Mouse (Mus musculus) adrenal gland, postnatal 10 days (tissue): Measurements from ENCODE around the gene Eif4ebp2. TPM values are rescaled to one million over a fixed set of nuclear protein-coding genes. Genes with fewer than 3 reads are reported as not detected.
"Not testable (repeated sequence)": the region's sequence is repeated elsewhere in the genome, so short reads cannot be mapped to it uniquely, and the experiment has no call there.

ENCODE experiments used
- DNase-seq: peaks from one replicate; pipeline ENCODE4 v3.0.0; 2021; ENCODE audit warnings: mixed read lengths
- total RNA-seq, 2 experiments: library from RNA; stranded (reverse); gene quantifications; 2 replicates each; pipeline ENCODE4 v1.2.3; 2021

Gene Eif4ebp2
- total RNA-seq, 2 experiments from 2014 or later, result 116 to 127 TPM

- DNase-seq, result no peak
Observed at GRCm38 (mm10) chr10:61465009-61465408, 12.5 kb upstream of the Eif4ebp2 start.

DNA sequence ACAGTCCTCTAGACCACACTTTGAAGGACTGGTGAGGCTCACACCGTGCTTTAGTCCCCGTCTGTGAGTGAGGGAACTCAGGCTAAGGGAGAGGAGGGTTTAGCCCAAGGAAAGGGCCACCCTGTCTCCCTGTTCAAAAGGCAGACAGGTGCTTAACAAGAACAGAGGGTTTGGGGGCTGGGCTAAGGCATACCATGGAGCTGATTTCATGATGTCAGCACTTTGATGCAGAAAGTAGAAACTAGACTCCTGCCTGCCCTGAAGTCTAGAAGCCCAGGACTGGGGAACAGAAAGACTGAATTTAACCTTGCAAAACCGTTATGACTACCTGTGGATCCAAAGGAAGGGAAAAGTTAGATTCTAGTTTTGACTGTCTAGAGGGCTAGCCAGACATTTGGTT lies 4.7 kb upstream of the Eif4ebp2 start:
- no peak for DNase-seq

GRCm38 (mm10) chr10:61453171-61453570 lies 710 bp upstream of the Eif4ebp2 start:
- DNase-seq, result not testable (repeated sequence)

DNA sequence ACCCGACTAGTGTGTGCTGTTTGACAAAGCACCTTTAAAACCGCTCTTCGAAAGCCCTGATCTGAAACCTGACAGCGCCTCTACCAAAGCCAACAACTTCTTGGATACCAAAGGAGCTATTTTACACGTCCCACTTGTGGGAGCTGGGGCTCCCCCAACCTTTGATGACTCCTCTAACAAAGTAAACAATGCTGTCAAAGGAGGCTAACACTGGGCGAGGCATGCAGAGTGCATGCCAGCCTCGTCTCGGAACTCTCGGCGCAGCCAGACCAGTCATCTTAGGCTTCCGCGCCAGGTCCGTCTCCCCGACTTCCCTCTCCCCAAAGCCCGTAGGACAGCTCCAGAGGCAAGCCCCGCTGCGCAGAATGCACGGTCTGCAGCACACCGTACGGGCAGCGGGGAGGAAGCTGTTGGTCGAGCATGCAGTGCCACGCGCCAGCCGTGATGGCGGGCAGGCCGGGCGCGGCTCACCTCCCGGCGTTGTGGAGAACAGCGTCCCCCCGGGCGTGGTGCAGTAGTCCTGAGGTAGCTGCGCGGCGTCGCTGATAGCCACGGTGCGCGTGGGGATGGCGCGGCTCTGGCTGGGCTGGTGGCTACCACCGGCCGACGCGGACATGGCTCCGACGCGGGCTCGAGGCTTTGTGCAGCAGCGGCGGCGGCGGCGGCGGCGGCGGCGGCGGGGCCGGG lies 387 bp downstream of the Eif4ebp2 start:
- peak; percentile 54 for DNase-seq

- DNase-seq, result peak; percentile 74
Observed at GRCm38 (mm10) chr10:61451463-61451930, 964 bp downstream of the Eif4ebp2 start.

DNA sequence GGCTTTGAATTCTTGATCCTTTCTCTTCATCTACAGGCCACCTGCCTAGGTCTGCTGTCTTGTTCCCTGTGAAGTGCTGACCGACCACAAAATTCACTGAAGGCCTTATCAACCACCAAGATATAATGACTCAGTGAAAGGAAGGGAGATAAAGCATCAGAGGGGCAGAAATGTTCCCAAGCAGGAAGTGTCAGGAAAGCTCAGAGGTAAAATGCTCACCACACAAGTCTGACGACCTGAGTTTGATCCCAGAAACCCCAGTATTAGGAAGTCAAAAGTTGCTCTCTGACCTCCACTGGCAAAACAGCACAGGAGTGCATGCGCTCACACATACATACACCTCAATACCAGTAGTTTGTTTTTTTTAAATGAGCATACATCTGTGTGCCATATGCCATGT lies 3.6 kb downstream of the Eif4ebp2 start:
- DNase-seq, result no peak

DNA sequence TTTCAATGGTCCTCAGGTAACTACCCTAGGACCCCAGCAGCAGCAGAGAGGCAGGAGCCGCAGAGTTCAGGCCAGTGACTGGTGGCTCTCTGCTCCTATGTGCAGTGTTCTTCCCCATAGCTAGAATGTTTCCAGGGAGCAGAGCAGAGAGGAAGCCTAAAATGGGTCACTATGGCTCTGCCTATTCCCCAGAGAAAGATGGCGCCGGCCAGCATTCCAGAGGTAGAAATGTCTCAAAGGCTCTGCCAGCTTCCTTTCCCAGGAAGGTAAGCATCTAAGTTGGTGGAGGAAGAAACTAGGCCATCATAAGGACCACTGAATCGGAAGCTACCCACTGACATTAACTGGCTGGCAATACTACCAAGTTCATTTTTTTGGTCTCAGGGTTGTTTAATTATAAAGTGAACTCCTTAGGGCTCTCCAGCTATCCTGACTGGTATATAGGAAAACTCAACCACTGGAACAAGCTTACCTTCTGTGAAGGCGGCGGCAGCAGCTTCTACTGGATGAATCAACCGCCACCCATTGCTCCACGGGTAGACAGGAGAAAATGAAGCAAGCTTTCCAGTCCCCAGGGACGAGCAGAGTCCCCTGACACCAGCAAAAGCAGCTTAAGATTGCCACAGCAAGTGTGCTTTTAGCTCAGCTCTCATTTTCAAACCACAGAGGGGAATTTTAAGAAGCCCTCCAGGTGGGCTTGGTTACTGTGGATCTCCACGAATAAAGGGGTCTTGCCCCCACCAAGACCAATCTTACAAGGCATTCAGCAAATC lies 4.7 kb downstream of the Eif4ebp2 start:
- DNase-seq, result peak; percentile 59

- DNase-seq, result no peak
Observed at GRCm38 (mm10) chr10:61445016-61445415, 7.4 kb downstream of the Eif4ebp2 start.

DNA sequence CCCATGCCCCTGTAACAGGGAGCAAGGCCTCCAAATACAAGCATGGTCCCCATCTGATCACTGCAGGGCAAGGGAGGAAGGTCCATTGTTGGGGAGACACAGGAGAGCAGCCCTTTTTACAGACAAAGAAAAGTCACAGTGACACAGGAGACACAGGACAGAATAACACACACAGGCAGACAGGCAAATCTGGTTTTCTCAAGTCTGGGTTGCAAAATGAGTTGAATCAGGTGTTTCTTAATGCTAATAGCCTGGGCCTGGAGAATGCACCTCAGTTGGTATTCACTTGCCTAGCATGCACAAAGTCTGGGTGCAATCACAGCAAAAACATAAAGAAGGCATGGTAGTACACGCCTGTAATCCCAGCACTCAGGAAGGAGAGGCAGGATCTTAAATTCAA lies 8.6 kb downstream of the Eif4ebp2 start:
- no peak for DNase-seq

DNA sequence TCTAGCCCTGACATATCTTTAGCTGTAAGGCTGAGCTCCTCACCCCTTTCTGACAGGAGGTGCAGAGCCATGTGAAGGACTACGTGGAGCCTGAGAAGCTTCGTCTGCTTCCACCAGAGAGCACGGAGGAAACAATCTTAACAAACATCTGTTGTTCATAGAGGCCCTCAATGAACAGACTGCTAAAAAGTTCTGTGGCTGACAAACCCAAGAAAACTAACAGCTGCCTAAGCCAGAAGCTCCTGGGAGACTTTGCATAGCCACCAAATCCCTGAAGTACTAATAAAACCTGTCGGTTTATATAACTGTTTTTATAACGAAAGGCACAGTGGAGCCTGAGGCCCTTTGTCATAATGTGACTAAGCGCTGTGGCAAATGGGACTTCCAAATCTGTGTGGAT lies 9.0 kb downstream of the Eif4ebp2 start:
- no peak for DNase-seq

GRCm38 (mm10) chr10:61440202-61440800 lies 12.2 kb downstream of the Eif4ebp2 start:
- no peak for DNase-seq

DNA sequence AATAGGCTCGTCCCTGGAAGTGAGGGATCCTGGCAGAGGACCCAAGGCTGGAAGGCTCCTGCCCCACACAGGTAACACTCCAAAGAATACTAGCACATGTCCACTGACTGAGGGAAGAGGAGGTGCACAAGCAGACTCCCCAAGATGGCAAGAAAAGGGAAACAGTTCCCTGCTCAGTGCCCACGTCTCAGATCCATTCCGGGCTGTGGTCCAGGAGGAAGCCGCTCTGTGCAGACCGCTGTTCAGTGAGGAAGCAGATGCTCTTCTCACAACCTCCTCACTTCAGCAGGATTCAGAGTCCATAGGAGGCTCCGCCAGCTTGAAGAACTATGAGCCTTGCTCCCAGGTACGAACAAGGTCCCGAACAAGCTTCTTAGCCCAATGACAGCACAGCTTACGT lies 21.1 kb downstream of the Eif4ebp2 start:
- DNase-seq, result no peak

GRCm38 (mm10) chr10:61429043-61429442 lies 23.4 kb downstream of the Eif4ebp2 start:
- no peak for DNase-seq

GRCm38 (mm10) chr10:61428416-61428815 lies 24.0 kb downstream of the Eif4ebp2 start:
- DNase-seq, result no peak

GRCm38 (mm10) chr10:61427951-61428350 lies 24.5 kb downstream of the Eif4ebp2 start:
- DNase-seq, result no peak

DNA sequence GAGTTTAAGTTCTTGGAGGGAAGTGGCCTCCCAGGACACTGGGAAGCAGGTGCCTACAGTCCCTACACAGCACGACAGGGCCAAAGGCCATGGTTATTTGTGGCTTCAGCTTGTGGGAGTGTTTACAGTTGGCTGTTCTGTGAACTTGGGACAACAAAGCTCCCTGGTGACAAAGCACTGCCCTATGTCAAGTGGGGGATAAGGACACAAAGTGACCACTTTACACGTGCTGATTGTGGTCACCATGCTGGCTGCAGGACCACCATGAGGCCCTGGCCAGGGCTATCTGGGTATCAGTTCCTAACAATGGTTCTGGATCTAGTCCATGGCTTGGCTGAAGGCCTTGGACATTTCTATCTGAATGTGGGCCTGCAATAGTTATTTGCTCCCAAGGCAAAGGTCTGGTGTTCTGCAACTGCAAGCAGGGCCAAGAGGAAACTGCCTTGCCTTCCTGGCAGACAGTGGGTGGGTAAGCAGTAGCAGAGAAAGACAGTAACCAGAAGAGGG lies 26.2 kb downstream of the Eif4ebp2 start:
- DNase-seq, result peak; percentile 69

GRCm38 (mm10) chr10:61425047-61425446 lies 27.4 kb downstream of the Eif4ebp2 start:
- DNase-seq, result no peak

- no peak for DNase-seq
Observed at GRCm38 (mm10) chr10:61424500-61424899, 28.0 kb downstream of the Eif4ebp2 start.

GRCm38 (mm10) chr10:61423289-61423688 lies 29.2 kb downstream of the Eif4ebp2 start:
- peak; percentile 62 for DNase-seq

DNA sequence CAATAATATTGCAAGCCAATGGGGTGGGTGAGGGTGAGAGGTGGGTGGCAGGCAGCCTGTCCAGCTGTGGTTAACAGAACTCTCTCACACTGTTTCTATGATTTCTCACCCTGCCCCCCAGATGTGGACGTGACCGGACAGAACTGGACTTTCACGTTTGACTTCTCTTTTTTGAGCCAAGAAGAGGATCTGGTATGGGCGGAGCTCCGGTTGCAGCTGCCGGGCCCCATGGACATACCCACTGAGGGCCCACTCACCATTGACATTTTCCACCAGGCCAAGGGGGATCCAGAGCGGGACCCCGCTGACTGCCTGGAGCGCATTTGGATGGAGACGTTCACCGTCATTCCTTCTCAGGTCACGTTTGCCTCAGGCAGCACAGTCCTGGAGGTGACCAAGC lies 29.6 kb downstream of the Eif4ebp2 start:
- DNase-seq, result no peak

DNA sequence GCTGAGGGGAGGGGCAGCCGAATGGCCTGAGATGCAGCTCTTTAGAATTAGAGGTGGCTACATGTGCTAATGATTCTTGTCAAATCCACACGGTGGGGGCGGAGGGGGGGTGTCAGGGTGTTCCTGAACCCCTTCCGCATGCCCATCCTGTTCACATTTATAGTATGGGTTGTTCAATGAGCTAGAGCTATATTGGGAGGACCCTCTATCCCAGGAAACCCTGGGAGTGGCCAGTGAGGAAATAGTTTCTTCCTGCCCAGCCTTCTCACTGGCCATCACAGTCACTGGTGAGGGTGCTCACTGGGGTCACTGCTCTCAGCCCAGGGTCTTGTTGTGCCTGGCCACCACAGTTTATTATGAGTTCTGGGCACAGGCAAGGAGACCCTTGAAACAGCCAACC lies 32.5 kb downstream of the Eif4ebp2 start:
- DNase-seq, result no peak

- no peak for DNase-seq
Observed at GRCm38 (mm10) chr10:61419146-61419545, 33.3 kb downstream of the Eif4ebp2 start.
